Mouse (Mus musculus): Measurements from ENCODE around the gene Rimbp3. TPM values are rescaled to one million over a fixed set of nuclear protein-coding genes. Genes with fewer than 3 reads are reported as not detected.

Gene Rimbp3
- total and polyA plus RNA-seq, 3 experiments: 0.35 to 0.62 TPM; not detected in 1

- TF ChIP-seq MXI1 (IDR thresholded peaks at IDR 0.05; ENCODE audit: low read depth, low read length) (peak; percentile 77; the same call in 1 of the 2 replicates), TBP (IDR thresholded peaks at IDR 0.05; ENCODE audit: low read depth, low read length) (no peak), TAL1 (IDR thresholded peaks at IDR 0.05; ENCODE audit: low read length) (no peak), BHLHE40 (IDR thresholded peaks at IDR 0.05; ENCODE audit: borderline replicate concordance, low read depth, low read length) (no peak), ZKSCAN1 (IDR thresholded peaks at IDR 0.05; ENCODE audit: low read depth, low read length) (no peak), ETS1 (IDR thresholded peaks at IDR 0.05; ENCODE audit: low read depth, low read length) (no peak), RCOR1 (IDR thresholded peaks at IDR 0.05; ENCODE audit: low read depth, low read length) (no peak), POLR2AphosphoS2 (IDR thresholded peaks at IDR 0.05; ENCODE audit: low read length) (no peak), USF2 (IDR thresholded peaks at IDR 0.05; ENCODE audit: borderline replicate concordance in 1 of 2, insufficient read depth in 1 of 2, low read depth in 1 of 2, low read length in 2 of 2) (no peak), SMC3 (IDR thresholded peaks at IDR 0.05; ENCODE audit: low read depth, low read length) (no peak)
Observed at GRCm38 (mm10) chr16:17233702-17234498, 25.5 kb downstream of the Rimbp3 start (continued).

GRCm38 (mm10) chr16:17234499-17234895, 26.1 kb downstream of the Rimbp3 start:
- Histone ChIP-seq H3K36me3 (ENCODE audit: control insufficient read depth in 1 of 2, insufficient read depth in 2 of 2, low read length in 2 of 2) (peaks cover 0 to 41% of the 10 kb centered on the region in 2 experiments; a peak in 2 of 4 replicates), H3K9ac (ENCODE audit: control insufficient read depth, low read depth, low read length, poor library complexity, severe bottlenecking) (peak overlapping the region; percentile 95), H3K79me2 (ENCODE audit: control insufficient read depth, insufficient read depth, low read length, poor library complexity) (peaks cover 33% of the 10 kb centered on the region), H3K4me1 (ENCODE audit: control insufficient read depth in 1 of 2, insufficient read depth in 2 of 2, low read length in 2 of 2) (peaks cover 32 to 54% of the 10 kb centered on the region in 2 experiments), H3K27me3 (ENCODE audit: control insufficient read depth in 1 of 2, insufficient read depth in 2 of 2, low read length in 2 of 2) (no peaks in the 10 kb centered on the region), H3K4me3 (ENCODE audit: control insufficient read depth in 1 of 2, insufficient read depth in 1 of 2, low read depth in 2 of 2, low read length in 2 of 2) (peak overlapping the region; percentile 88 to 97), H3K9me3 (replicated peaks; ENCODE audit: insufficient read depth, low read length) (no peaks in the 10 kb centered on the region), H3K27ac (ENCODE audit: control insufficient read depth, low read depth, low read length) (peak overlapping the region; percentile 61; the same call in 1 of the 2 replicates)
- TF ChIP-seq EP300 (IDR thresholded peaks at IDR 0.05; ENCODE audit: low read depth in 1 of 2, low read length in 2 of 2) (0 out of 4 replicates have a peak, but pooled peaks of 1 of the 2 experiments have one; percentile 27), USF1 (IDR thresholded peaks at IDR 0.05; ENCODE audit: low read depth, low read length) (no peak), BHLHE40 (IDR thresholded peaks at IDR 0.05; ENCODE audit: borderline replicate concordance, low read depth, low read length) (0 out of 2 replicates have a peak, but pooled peaks have one; percentile 12), MEF2A (IDR thresholded peaks at IDR 0.05; ENCODE audit: extremely low read depth, insufficient replicate concordance, low read depth, low read length, poor library complexity, severe bottlenecking) (no peak)
- peak; percentile 51 for DNase-seq (ENCODE audit: low read depth, low spot score)

GRCm38 (mm10) chr16:17234916-17235665, 26.7 kb downstream of the Rimbp3 start:
- H3K79me2 ChIP-seq (ENCODE audit: control insufficient read depth, insufficient read depth, low read length, poor library complexity): peaks cover 33% of the 10 kb centered on the region
- no peaks in the 10 kb centered on the region for H3K9me3 ChIP-seq (replicated peaks; ENCODE audit: insufficient read depth, low read length)
- peaks cover 37 to 60% of the 10 kb centered on the region in 2 experiments for H3K4me1 ChIP-seq (ENCODE audit: control insufficient read depth in 1 of 2, insufficient read depth in 2 of 2, low read length in 2 of 2)
- TF ChIP-seq ZC3H11A (IDR thresholded peaks at IDR 0.05; ENCODE audit: low read depth, low read length): no peak
- TF ChIP-seq POLR2AphosphoS2 (IDR thresholded peaks at IDR 0.05; ENCODE audit: low read length): no peak
- no peak for TF ChIP-seq ZNF384 (IDR thresholded peaks at IDR 0.05; ENCODE audit: low read depth, low read length)
- no peak for TF ChIP-seq ZKSCAN1 (IDR thresholded peaks at IDR 0.05; ENCODE audit: low read depth, low read length)
- TF ChIP-seq TCF12 (IDR thresholded peaks at IDR 0.05; ENCODE audit: low read depth, low read length): no peak
- no peak for TF ChIP-seq POLR2AphosphoS5 (IDR thresholded peaks at IDR 0.05; ENCODE audit: borderline replicate concordance, low read depth, low read length)
- TF ChIP-seq JUND (IDR thresholded peaks at IDR 0.05; ENCODE audit: low read depth, low read length): no peak
- H3K9ac ChIP-seq (ENCODE audit: control insufficient read depth, low read depth, low read length, poor library complexity, severe bottlenecking): no peak overlapping the region
- no peak overlapping the region for H3K27ac ChIP-seq (ENCODE audit: control insufficient read depth, low read depth, low read length)
- peak overlapping the region in 1 of 2 experiments; percentile 88; a peak in 1 of 4 replicates for H3K4me3 ChIP-seq (ENCODE audit: control insufficient read depth in 1 of 2, insufficient read depth in 1 of 2, low read depth in 2 of 2, low read length in 2 of 2)
- no peak for DNase-seq (ENCODE audit: low read depth, low spot score)
- H3K27me3 ChIP-seq (ENCODE audit: control insufficient read depth in 1 of 2, insufficient read depth in 2 of 2, low read length in 2 of 2): no peaks in the 10 kb centered on the region
- H3K36me3 ChIP-seq (ENCODE audit: control insufficient read depth in 1 of 2, insufficient read depth in 2 of 2, low read length in 2 of 2): peaks cover 0 to 45% of the 10 kb centered on the region in 2 experiments; a peak in 2 of 4 replicates
